ENCODE assay signal across 15 mouse cellular contexts in genomic region chr5:104342881-104343280, GRCm38 (mm10). TPM values are rescaled to one million over a fixed set of nuclear protein-coding genes. Genes with fewer than 3 reads are reported as not detected.
A peak's percentile ranks its signal among the peaks of the same experiment; 100 is the strongest.
DNase-seq lines count a peak whose midpoint lies in the region; TF ChIP-seq lines count a peak whose summit lies in the region.
"Had no signal": no experiment of that assay in that cellular context is flagged by ENCODE, and none has a peak within 500 bp of the region (broad histone marks: within the 10 kb centered on the region; RNA-seq: fewer than 3 reads in every experiment).

No protein-coding gene starts in this region.

- no peak for TF ChIP-seq POLR2A in ES-Bruce4 (IDR thresholded peaks at IDR 0.05; ENCODE audit: insufficient read depth, low read length)

- H3K9ac ChIP-seq in ES-Bruce4 (ENCODE audit: low read depth, poor library complexity, severe bottlenecking) = no peak overlapping the region
- H3K9ac ChIP-seq: hindbrain, embryonic 15.5 days had no signal

- no peak overlapping the region for H3K4me3 ChIP-seq in left cerebral cortex, adult 2 months
- no peak overlapping the region for H3K4me3 ChIP-seq in ES-Bruce4 (ENCODE audit: low read depth, low read length)
- H3K4me3 ChIP-seq: hindbrain, embryonic 15.5 days had no signal

- H3K4me1 ChIP-seq in ES-Bruce4 (ENCODE audit: control insufficient read depth, insufficient read depth, low read length) = no peaks in the 10 kb centered on the region
- H3K4me1 ChIP-seq: hindbrain, embryonic 15.5 days had no signal

- peak; percentile 15 for TF ChIP-seq CTCF in left cerebral cortex, adult 2 months (IDR thresholded peaks at IDR 0.05)
- TF ChIP-seq CTCF in ES-Bruce4 (IDR thresholded peaks at IDR 0.05; ENCODE audit: low read depth, low read length) = peak; percentile 49

- intact Hi-C loops in left cerebral cortex, adult 2 months (cut with DNase I) = loop anchor here (1.0 to 5.0 kb wide), 2 partner anchors 90 to 346 kb away; no protein-coding TSS in a partner anchor

- H3K36me3 ChIP-seq in ES-Bruce4 (ENCODE audit: control insufficient read depth, insufficient read depth, low read length, poor library complexity, severe bottlenecking) = no peaks in the 10 kb centered on the region
- H3K36me3 ChIP-seq: hindbrain, embryonic 15.5 days had no signal

- no peak overlapping the region for H3K27ac ChIP-seq in left cerebral cortex, adult 2 months
- H3K27ac ChIP-seq in ES-Bruce4 (ENCODE audit: insufficient read depth, low read length) = no peak overlapping the region
- H3K27ac ChIP-seq: hindbrain, embryonic 15.5 days had no signal

- DNase-seq in adrenal gland, postnatal 10 days = peak; percentile 32
- DNase-seq in adrenal gland, adult 8-10 months = no peak
- no peak for DNase-seq in left cerebral cortex, adult 2 months (ENCODE audit: extremely low spot score in 1 of 2, low spot score in 2 of 2)
- DNase-seq in left cerebral cortex, adult 18-20 months (ENCODE audit: low spot score in 2 of 2) = no peak
- DNase-seq in kidney, postnatal 10 days = peak; percentile 40
- DNase-seq in layer of hippocampus, adult 9-11 months = no peak
- DNase-seq in gastrocnemius, postnatal 25 days = no peak
- DNase-seq: cerebellum, adult 18-20 months; thymus, postnatal 25 days had no signal

- TF ChIP-seq EP300 in ES-Bruce4 (IDR thresholded peaks at IDR 0.05; ENCODE audit: insufficient read depth, low read depth, low read length) = no peak

- H3K9me3 ChIP-seq in ES-Bruce4 (replicated peaks; ENCODE audit: control insufficient read depth, insufficient read depth, low read length, poor library complexity, severe bottlenecking) = no peaks in the 10 kb centered on the region
- H3K9me3 ChIP-seq: hindbrain, embryonic 15.5 days had no signal

- H3K27me3 ChIP-seq in ES-Bruce4 (ENCODE audit: control insufficient read depth, insufficient read depth, low read length, poor library complexity, severe bottlenecking) = no peaks in the 10 kb centered on the region
- H3K27me3 ChIP-seq: hindbrain, embryonic 15.5 days had no signal

RNA-seq across cellular contexts. Expression of gene Mepe, which starts 17.8 kb away (rescaled TPM):
- 1 to 10 TPM in 1 of 2 experiments, not detected in 1; 1.1 TPM for total RNA-seq in adrenal gland, postnatal 10 days (2021)
- total RNA-seq in adrenal gland, adult 8-10 months (2022) = not detected
- not detected for total RNA-seq in left cerebral cortex, adult 2 months (2021)
- total RNA-seq in left cerebral cortex, adult 18-20 months (2021) = not detected
- not detected in 2 replicates for polyA plus RNA-seq in ES-Bruce4 (2011; ENCODE audit: insufficient read depth, insufficient read length, low read depth, missing spikeins)
- total RNA-seq in gastrocnemius, postnatal 25 days (2021) = not detected
- total RNA-seq: left cerebral cortex, postnatal 10 days had no signal
- polyA plus RNA-seq: C2C12; embryonic facial prominence, embryonic 11.5 days; forebrain, embryonic 14.5 days; hindbrain, embryonic 15.5 days had no signal

RNA-seq across cellular contexts. Expression of gene Ibsp, which starts 43.9 kb away (rescaled TPM):
- total RNA-seq in adrenal gland, postnatal 10 days (2021) = 10 to 100 TPM in 1 of 2 experiments, not detected in 1; 16.2 TPM
- under 1 TPM in 2 of 4 experiments, not detected in 2; 0.12 to 0.35 TPM for total RNA-seq in adrenal gland, adult 8-10 months (2022)
- under 1 TPM; 0.23 to 0.37 TPM for total RNA-seq in left cerebral cortex, adult 2 months (2021)
- under 1 TPM; 0.16 to 0.35 TPM for total RNA-seq in left cerebral cortex, adult 18-20 months (2021)
- not detected in 2 replicates for polyA plus RNA-seq in ES-Bruce4 (2011; ENCODE audit: insufficient read depth, insufficient read length, low read depth, missing spikeins)
- total RNA-seq in gastrocnemius, postnatal 25 days (2021) = not detected
- polyA plus RNA-seq: C2C12 had no signal

Comparison
In these comparisons a context has a peak if more than half of its experiments do, and no peak if none do; other contexts are left out.
1. DNase-seq: peak in adrenal gland, postnatal 10 days (single experiment) and kidney, postnatal 10 days (single experiment); none in adrenal gland, adult 8-10 months (single experiment), left cerebral cortex, adult 2 months (0 of 2), left cerebral cortex, adult 18-20 months (0 of 2), layer of hippocampus, adult 9-11 months (single experiment) and gastrocnemius, postnatal 25 days (single experiment).